Mouse (Mus musculus) ovary, postnatal 14 days (tissue): ENCODE results near the gene Syt8.

Experiments
- DNase-seq: peaks from one replicate; pipeline ENCODE4 v3.0.0; 2022; ENCODE audit warnings: low spot score

Syt8 gene

DNA sequence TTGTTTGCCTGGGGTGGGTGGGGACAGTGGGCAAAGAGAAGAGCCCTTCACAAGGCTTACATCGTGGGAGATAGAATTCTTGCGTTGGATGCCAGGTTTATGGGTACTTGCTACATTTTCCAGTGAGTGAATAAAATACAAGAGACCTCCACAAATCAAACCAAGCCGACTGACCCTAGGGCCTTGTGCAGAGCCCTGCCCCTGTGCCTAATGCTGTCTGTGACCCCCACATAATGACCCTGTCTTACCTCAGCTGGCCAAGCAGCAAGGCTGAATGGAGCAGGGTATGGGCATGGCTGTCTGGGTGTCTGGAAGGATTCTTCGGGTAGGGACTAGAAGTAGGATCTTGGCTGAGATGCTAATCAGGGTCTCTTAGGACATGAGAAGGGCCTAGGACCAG, 11.6 kb downstream of the Syt8 start:
- DNase-seq, result no peak

DNA sequence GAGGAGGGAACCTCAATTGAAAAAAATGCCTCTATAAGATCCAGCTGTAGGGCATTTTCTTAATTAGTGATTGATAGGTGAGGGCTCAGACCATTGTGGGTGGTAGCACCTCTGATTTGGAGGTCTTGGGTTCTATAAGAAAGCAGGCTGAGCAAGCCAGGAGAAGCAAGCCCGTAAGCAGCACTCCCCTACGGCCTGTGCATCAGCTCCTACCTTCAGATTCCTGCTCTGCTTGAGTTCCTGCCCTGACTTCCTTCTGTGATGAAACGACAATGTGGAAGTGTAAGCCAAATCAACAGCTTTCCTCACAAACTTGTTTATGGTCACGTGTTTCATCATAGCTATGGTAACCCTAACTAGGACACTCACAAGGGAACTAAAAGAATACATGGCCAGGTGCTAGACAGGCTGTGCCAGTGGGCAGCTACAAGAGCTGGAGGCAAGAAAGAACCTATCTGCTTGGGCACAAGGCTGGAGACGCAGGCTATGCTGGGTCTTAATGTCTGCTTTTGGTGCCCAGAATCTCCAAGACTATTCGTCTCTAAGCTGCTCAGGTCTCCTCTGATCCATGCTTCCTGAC, 14.5 kb downstream of the Syt8 start:
- no peak for DNase-seq

DNA sequence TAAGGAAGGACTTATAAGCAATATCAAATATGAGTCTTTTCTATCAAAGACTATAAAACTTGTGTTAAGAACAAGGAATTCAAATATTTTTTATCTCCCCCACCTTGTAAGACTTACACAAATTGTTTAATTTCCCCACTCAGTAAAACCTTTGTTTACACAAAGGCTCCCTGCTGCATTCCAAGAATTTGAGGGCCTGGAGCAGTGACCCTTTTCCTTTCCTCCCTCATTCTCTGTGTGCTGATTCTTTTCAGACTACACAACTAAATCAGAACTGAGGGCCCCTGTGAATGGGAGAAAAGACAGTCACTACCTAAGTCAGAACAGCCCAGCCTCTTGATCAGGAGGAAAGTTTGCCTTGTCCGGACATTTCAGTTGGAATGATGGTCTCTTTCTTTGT, 20.1 kb downstream of the Syt8 start:
- DNase-seq, result no peak

DNA sequence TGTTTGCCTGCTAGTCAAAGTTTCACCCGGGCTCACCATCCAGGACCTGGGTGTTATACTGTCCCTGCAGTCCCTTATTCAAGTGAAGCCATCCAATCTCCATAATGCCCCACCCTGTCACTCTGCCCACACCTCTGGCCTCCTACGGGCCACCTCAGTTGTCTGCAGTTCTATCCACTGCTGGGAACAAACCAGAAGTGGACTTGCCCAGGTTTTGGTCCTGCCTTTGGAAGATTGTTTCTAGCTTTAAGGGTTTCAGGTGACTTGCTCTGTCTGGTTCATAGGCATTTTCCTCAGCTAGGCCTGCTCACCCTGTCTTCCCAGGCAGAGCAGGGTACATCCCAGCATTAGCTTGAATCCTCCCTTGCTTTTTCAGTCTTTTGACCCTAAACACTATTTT, 20.6 kb downstream of the Syt8 start:
- DNase-seq, result no peak

DNA sequence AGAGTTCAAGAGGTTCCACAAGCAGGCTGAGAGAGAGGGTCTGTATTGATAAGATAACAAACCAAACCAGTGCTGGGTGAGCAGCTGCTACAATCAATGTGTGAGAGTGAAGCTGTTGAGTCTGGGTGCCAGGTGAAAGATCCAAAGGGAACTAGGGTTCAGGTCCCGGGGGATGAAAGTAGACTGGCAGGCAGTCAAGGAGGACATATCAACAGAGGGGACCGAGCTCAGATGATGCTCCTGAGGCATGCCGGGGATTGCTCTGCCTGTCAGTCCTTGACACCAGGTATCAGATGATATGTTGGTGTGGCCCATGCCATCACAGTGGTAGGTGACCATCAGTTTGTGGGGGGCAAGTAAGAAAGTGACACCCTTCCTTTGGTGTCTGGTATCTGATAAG, 22.2 kb downstream of the Syt8 start:
- no peak for DNase-seq

DNA sequence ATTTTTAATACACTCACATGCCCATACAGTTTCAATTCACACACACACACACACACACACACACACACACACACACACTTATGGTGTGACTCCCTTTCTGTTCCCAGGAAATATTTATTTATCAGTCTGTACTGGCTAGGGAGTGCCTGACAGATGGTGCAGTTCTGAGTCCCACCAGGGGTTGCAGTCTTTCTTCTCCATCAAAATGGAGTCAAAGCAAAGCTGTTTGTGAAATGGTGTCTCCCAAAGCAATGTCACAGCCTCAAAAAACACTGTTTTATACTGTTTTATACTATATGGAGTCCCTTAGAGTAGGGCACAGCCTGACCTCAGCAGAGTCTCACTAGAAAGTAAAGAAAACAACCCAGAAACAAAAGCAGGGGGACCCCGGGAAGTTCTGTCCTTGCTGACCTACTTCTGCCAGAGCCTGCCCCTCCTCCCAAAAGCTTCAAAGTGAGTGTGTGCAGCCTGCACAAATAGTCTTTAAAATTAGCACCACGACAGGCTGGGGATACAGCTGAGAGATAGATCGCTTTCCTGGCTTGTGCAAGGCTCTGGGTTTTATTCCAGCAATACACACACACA, 22.7 kb downstream of the Syt8 start:
- no peak for DNase-seq

DNA sequence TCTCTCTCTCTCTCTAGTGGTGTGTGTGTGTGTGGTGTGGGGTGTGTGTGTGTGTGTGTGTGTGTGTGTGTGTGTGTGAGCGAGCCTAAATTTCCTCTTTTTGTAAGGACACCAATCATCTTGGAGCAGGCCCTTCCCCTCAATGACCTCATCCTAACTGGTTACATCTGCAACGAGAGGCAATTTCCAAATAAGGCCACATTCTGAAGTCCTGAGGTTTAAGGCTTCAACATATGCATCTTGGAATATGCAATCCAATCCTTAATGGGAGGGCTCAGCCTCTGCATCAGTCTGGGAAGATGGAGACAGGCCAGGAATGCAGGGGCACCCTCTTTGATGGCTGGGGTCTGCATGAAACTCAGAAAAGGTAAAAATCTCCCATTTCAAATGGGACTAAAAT, 23.4 kb downstream of the Syt8 start:
- DNase-seq, result no peak

DNA sequence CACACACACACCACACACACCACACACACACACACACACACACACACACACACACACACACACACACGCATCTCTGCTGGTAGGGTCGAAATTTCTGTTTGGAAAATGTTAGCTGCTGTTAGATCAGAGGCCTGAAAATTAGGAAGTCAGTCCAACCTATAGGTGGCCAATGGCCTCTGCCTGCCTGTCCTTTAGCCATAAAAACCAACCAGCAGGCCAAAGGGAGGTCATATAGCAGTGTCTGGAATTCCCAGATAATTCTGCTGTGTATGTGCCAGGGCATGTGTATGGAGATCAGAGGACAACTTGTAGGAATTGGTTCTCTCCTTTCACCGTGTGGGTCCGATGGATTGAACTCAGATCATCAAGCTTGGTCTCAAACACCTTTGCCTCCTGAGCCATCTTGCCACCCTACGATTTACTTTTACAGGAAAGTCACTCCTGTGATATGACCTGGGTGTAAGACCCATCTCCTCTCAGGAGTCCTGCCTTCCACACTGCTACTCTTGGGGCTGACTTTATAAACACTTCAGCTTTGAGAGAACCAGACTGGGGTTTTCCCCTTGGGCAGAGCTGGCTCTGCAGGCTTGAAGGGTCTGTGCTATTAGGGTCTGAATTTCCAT, 24.1 kb downstream of the Syt8 start:
- no peak for DNase-seq

DNA sequence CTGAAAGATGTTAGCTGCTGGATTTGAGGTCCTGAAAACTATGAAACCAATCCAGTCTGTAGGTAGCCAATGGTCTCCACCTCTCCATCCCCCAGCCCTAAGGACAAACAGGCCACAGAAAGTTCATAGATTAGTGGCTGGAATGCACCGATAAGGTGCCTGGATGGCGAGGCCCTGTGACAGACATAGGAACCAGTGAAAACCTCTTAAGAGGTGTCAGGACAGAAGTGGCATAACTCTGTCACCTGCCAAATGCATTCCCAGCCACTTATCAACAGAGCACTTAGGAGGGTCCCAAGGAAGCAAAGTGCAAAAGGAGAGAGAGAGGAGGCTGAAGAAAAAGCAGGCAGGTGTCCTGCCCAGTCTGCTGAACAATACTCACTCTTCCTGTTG, 24.6 kb downstream of the Syt8 start:
- no peak for DNase-seq

DNA sequence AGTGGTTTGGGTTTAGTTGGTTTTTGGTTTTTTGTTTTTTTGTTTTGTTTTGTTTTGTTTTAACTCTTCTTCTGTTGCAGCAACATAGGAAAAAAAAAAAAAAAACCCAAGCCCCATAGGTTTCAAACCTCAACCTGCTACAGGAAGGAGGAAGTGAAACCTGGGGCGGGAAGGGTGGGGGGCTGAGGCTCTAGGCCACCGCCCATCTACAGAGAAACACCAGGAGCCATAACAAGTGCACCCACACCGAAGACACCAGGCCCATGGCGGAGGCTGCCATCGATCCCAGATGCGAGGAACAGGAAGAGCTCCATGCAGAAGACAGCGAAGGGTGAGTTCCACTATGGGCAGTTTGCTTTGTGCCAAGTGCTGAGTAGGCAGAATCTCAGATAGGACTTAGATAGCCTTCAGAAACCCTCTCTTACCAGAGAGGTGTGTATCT, 26.0 kb downstream of the Syt8 start, which contains the start of gene Lsp1:
Gene Lsp1 (plus strand): TSS at position 174 of the 442 bp plus-strand sequence.
- DNase-seq, result no peak

DNA sequence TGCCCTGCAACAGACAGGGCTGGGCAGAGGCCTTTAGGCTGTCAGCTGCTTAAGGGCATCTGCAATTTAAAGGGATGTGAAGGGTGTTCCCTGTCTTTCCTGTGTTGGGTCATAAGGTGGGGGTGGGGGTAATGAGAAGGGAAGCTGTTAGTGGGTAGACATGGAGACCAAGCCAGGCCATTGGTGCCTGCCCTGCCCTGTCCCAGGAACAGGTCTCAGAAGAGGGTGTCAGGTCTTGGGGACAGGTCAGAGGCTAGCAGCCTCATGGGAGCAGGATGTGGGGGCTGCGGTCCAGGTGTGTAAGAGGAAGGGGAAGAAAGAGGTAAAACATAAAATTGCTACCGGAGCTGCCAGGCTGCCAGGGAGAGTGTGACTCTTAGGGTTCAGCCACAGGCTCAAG, 26.8 kb downstream of the Syt8 start:
- DNase-seq, result no peak

DNA sequence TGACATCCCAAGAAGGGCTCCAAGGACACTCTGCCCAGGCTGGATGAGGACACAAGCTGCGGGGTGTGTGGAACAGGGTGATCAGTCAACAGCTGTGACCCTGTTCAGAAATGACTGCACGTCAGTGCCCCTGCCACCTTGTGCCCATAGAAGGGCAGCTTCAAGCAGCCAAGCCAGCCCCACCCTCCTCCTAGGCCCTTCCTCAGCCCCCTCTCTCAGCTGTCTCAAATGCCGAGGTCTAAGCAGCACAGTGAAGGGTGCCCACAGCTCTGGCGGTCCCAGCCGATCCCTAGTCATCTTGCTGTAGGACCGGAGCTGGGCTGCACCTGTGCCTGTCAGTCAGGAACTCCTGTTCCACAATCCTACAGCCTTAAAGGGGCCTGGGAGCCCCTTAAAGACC, 27.5 kb downstream of the Syt8 start:
- DNase-seq, result no peak

DNA sequence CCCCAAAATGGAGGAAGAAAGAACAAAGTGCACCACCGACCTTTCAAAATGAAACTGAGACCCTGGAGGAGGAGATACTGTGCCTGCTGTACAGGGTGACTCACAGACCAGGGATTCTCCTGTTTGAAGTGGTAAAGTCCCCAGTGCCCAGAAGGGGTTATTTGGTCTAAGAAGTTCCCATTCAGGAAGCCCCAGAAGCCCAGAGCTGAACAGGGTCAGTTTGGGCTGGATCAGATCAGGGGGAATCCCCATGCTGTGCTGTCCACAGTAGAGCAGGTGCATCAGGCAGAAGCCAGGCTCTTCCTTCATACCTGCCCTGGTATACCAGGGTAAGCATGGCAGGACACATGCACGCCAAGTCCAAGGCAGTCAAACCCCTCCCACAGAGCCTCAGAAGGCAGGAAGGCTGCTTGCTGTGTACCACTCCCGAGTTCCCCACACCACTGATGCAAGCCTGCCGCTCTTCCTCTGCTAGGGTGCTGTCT, 28.0 kb downstream of the Syt8 start:
- no peak for DNase-seq

DNA sequence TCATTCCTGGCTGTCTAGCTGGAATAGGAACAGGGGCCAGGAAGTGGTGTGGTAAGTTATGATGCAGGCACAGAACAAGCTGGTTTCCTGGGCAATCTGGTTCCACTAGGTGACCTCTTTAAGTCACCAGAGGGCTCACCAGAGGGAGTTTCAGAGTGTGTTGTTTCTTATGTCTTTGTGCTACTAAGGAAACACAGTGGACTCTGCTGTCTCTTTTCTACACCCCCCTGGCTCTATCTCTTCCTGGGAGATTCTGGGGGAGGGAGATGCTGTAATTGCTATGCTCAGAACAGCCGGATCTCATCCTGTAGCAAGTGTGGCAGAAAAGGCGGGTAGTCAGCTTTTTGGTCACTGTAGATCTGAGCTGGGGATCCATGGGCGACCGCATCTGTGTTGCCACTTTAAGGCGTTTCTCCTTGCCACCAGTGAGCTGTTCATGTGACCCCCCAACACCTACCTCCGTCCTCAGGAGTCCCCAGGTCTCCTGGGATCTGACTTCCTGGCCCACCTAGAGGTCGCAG, 35.6 kb downstream of the Syt8 start:
- no peak for DNase-seq

DNA sequence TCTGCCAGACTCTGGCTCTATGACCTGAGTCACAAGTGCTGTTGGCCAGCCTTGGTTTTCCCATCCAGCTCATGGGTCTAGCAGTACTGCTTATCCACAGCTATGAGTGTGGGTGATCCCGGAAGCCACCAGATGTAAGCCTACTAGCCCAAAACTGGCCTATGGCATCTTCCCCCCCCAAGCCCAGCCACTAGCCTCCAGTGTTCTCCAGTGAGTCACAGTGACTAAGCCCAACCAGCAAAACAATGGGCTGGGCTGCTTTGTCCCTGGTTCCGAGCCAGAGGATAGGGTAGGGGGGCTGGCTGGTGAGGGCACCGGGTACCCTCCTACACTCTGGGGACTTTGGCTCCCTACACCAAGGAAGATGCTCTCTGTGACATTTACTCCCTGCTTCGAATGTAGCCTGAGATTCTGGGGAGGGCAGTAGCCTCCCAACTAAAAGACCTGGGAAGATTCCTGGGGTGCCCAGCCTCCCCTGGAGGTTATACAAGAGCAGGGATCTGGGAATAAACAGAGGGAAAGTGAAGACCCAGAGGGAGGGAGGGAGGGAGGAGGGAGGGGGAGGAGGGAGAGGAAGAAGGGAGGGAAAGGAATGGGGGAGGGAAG, 36.3 kb downstream of the Syt8 start:
- DNase-seq, result peak; percentile 64

DNA sequence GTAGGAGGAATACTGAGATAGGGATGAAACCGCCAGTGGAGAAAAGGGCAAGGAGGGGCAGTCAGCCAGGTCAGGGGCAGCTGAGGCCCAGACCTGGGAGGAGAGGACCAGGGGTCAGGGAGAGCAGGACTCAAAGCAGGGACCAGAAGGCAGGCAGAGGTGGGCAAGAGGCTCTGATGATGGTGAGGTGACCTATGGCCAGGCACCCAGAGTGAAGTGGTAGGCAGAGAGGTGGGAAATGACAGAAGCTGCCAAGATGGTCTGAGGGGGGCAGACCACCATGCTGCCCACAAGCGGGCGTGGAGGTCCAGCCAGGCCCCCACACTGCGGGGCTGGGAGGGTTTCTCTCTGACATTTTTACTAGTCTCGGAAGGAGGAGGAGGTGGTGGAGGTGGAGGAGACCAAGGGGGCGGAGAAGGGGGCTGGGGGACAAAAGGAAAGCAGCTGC, 36.8 kb downstream of the Syt8 start:
- DNase-seq, result no peak

DNA sequence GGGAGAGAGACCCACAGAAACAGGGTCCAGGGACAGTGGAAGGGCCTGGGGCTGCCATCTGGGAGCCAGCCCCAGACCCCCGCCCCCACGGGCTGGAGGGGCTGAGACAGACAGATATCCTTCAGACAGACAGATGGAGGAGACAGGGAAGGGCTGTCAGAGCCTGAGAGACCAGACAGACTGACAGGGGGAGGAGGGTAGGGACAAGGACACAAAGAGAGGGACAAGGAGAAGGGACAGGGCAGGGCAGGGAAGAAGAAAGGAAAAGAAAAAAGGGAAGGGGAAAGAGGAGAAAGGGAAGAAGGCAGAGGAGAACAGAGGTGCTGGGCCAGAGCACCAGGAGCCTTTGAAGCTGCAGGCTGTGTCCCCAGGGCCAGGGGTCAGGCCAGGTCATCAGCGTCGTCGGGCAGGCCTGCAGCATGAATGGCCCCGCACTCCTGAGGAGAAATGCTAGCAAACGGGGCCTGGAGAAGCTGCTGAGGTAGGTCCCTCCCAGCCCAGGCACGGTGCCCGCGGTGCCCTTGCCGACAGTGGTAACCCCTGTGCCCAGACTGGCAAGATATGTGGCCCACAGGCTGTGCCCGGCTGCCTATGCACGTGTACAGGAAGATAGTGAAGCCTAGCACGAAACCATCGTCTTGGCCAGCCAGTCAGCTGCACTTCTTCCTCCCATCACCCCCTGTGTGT, 37.4 kb downstream of the Syt8 start:
- no peak for DNase-seq

DNA sequence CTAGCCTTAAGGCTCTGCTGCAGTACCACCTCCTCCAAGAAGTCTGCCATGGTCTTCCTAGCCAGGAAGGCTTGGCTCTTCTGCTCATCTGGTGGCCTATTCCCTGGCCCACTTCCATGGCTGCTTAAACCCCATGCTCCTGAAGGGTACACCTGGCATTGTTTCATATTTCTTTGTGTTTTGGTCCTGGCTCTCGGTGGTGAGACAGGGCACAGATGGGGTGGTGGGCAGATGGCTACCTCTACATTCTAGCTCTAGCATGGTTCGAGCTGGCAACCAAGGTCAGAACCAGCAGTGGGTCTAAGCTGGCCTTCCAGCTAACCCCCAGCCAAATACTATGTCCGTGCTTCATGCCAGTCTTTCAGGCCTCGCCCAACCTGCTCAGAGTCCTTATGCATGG, 38.3 kb downstream of the Syt8 start:
- DNase-seq, result no peak

DNA sequence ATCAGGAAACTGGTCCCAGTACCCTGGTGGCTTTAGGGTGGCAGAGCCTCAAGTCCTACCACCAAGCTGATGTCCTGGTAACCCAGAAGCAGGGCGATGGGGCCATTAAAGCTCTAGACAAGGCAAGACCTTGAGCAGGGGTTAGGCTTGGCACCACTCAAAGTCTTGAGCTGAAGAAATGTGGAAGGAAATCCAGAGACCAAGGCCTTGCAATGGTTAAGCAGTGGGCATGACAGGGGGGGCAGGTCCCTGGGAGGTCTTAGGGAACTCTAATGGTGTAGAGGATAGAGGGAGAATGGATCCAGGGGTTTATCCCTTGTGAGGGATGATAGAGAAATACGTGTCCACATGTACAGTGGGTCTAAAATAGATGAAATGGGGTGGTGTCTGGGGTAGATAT, 38.8 kb downstream of the Syt8 start:
- no peak for DNase-seq

DNA sequence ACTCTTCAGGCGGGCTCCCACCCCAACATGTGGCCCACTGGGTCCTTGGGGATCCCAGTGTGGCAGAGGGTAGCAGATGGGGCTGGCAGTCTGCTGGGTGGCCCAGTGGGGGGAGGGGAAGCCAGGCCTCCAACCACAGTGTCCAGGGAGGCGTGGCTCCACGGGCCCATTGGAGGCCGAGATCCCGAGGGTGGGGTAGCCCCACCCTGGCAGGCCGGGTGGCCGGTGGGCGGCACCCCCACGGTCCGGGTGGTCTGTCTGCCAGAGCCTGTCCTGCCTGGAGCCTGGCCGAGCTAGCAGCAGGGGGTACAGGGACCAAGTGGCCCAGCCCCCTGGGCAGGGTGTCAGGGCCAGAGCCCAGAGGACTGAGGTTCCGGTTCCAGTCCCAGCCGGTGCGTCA, 40.1 kb downstream of the Syt8 start:
- DNase-seq, result no peak

DNA sequence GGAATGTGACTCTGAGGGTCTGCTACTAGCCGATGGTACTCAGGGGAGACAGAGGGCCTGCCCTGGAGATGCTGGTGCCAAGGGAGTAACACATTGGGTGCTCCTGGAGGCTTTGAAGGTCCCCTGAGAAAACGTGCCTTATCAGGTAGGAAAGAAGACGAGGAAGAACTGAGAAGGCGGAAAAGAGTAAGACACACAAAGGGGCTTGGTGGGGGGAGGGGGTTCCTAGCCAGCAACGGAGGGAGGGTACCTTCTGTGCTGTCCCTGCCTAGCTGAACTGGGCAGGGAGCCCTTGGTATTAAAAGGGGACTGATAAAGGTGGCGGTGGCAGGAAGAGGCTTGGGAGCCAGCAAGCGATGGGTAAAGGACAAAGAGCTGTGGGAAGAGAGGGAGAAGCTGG, 41.0 kb downstream of the Syt8 start:
- DNase-seq, result no peak

DNA sequence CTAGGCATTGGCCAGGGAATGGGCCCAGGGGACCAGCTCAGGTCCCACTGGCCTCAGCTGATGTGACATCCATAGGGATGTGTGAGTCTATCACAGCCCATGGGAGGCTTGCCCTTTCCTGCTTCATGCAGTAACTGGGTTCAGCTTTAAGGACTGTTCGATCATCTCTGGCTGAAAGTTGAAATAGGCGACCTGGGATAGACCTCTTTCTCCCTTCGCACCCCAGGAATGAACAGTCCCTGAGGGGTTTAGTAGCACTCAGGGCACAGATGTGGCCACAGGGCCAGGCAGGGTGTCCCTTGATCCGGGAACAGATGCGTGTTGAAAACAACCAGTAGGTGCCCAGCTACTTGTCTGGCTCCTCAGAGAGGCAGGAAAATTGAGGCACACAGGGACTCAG, 41.6 kb downstream of the Syt8 start:
- DNase-seq, result no peak
